Mouse (Mus musculus) urinary bladder, postnatal 10 days (tissue): ENCODE measurements around the gene Hmga2.
"Not testable (repeated sequence)": the region's sequence is repeated elsewhere in the genome, so short reads cannot be mapped to it uniquely, and the experiment has no call there.

ENCODE experiments used
- DNase-seq: peaks from one replicate; pipeline ENCODE4 v3.0.0; 2022; ENCODE audit warnings: low spot score

Gene Hmga2

DNA sequence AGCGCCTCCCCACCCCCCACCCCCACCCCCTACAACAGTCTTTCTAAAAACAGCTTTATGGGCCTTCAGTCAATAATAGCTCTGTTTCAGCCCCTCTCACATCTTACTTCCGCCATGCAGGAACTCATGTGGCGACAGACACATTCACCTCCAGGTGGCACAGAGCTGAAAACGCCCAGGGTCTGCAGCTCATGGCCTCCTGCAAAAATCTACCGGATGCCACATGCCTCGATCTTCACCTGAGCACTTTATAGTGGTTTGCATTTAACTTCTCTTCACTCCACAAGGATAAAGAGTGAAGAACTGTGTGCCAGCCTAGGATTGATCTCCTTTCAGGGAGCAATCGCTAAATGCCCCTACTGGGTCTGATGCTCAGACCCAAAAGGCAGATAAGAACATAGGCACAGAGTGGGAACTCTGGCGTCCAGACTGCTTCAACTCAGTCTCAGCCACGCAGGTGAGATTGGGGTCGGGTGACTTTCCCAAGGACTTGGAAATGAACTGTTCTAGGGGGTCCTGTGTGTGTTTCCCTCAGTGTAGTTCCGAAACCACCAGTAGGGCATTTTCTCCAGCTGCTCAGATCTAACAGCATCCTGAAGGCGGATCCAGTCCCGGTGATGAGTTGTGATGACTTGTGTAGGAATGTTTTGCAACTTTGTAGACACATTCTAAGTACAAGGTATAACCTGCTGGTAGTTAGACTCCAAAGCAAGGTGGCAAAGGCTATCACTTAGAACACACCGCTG is 84.1 kb downstream of the Hmga2 start:
- no peak for DNase-seq

DNA sequence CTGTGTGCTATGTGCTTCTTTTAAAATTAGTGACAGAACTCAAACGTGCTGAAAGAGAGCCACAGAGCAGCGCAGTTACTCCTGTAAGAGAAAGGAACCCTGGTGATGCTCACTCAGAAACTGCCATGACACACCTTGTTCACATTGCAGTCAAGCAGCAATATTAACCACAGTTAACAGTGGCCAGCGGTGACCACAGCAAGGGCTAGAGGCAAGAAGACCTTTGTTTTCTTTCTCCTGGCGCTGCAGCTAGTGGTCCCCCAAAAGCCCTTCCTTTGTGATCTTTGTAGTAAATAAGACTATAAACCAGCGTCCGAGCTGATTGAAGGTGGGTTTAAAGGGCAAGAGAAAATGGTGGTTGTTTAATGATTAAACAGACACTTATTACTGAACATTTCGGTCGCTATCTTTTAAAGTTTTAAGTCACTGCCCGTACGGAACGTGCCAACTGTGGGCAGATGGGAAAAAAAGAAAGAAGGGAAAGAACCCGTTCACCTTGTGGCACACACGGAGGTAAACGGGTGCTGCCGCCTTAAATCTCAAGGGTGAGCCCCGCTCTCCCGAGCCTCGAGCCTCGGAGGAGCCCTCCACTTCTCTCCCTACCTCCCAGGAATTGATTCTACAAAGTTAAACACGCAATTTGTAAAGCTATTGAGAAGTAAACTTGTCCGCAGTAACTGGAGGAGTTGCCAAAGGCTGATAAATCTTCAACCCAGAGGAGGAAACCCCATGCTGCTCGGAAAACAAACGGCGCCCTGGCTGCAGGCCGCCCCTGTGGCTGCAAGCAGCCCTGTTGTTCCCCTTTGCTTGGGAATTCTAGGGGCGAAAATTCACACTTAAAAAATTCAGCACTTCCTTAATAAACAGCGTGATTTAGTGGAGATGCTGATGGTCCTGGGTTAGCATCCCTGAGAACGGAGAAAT is 85.1 kb downstream of the Hmga2 start:
- DNase-seq: no peak

DNA sequence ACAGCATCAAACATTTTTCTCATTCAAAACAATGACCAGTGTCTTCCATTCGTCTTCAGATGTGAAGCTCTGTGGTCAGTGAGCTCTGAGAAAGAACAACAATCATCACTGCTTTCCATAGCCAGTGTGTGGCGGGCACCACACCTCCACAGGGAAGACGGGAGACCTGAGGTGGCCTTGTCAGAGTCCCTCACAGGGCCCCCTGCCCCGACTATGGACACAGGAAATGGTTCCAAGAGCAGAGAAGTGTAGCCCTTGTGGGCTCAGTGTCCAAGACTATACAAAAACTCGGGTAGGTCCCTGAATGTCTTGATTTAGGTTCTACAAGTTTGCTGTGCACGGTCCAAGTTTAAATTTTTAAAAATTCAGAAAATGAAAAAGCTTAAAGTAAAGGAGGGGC is 86.6 kb downstream of the Hmga2 start:
- no peak for DNase-seq

DNA sequence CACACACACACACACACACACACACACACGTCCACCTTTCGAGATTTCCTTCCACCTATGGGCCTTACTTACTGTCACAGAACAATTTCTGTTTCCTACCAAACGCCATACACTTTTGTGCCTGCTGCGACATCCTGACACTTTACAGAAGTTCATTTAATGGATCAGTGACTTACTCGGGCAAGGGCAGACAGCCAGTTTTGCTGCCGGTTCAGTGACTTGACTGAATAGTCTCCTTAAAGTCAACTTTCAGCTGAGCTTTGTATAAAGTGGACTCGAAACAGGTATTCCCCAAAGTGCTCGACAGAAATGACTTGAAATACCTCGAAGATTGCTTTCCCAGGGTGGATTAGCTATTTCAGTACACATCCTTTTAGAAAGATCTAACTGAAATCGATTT is 87.3 kb downstream of the Hmga2 start:
- no peak for DNase-seq

DNA sequence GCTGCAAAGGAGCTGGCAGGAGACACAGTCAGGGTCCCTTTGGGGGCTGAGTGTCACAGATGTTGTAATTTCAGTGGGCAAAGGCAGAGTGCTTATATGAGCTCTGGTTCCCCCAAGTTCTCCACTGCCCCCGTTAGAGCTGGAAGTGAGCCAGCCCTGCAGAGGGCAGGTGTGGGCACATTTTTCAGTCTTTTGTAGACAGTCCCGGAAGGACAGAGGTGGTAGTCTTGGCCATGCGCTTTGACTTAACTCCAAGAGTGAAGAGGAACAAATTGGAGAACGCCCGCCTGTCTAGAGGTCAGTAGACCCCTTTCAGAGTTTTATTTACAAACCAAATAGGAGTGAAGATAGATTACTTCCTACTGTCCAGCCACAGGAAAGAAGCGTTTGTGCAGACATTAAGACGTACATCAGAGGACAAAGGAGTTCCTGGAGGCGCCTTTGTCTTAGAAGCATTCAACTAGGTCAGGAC is 87.8 kb downstream of the Hmga2 start:
- DNase-seq: no peak

DNA sequence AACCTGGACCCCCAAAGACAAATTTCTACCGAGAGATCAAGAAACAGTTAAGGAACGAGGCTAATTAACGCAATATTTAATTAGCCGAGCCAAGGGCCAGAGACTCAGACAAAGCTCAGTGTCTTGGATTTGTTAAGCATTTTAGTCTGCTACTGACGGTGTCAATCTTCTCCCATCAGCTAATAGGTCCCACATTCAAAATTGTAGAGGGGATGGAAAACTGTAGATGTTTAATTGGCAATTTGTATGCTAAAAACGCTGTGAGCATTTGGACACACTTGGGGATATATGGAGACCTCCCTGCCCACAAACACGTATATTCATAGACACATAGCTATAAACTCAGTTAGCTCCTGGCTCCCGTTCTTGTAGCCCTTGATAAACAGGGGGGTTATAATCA is 89.2 kb downstream of the Hmga2 start:
- no peak for DNase-seq

DNA sequence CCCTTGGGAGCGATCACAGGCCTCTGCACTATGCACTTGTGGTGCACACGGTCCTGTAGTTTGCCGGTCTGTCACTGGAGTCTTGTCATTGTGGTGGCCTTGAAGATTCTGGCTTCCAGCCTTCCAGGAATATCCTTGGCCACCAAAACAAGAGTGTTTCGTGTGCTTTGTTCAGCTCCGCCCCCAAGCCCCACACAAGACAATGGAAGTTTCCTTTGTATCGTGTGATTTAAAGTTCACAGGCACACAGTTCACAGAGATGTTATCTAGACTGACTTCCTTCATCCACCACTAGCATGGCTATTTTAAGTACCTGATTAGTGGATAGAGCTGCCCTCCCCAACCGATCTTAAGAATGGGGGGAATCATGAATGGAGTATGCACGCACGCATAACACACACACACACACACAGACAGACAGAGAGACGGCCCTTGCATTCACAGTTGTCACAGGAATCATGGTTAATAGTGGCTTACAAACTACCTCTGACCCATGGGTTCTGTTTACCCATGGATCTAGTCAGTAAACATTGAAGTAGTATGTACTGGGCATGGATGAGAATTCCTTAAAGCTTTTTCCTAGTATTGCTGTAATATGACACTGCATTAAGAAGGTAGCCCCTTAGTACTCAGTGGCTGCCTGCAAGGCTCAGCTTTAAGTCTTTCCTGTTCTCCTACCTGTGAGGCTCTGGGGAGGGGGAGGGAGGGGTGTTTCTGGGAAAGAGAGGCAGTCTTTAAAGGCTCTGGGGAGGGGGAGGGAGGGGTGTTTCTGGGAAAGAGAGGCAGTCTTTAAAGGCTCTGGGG is 91.3 kb downstream of the Hmga2 start:
- no peak for DNase-seq

DNA sequence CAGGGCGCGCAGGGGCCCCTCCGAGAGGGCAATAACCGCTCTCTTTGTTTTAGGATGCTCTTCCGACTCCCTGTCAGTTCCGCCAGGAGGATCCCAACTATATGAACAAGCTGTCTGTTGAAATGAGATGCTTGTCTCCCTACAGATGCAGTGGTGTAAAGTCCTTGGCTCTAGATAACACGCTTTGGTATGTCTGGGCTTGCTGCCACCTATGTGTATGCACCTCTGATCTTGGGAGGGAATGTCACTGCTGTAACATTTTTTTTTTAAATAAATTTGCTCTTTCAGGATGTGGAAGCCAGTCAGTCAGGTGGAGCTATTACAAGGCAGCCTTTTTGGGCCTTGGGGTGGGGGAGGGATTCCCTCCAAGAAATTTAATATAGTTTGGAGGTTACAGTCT is 92.2 kb downstream of the Hmga2 start:
- DNase-seq: no peak

DNA sequence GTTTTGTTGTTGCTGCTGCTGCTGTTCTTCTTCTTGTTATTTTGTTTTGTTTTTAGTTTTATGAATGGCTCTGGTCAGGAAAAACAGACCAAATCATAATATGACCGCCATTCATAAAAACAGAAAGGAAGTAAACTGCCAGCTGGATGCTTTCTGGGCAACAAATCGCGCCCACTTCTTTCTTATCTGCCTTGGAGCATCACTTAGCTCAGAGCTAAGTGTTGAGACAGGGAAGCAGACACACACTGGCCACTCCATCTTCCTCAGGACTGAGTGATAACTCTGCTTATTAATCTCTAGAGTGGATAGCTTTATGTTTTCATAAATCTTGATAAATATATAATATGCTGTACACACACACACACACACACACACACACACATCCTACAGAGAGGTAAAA is 98.5 kb downstream of the Hmga2 start:
- DNase-seq: no peak

DNA sequence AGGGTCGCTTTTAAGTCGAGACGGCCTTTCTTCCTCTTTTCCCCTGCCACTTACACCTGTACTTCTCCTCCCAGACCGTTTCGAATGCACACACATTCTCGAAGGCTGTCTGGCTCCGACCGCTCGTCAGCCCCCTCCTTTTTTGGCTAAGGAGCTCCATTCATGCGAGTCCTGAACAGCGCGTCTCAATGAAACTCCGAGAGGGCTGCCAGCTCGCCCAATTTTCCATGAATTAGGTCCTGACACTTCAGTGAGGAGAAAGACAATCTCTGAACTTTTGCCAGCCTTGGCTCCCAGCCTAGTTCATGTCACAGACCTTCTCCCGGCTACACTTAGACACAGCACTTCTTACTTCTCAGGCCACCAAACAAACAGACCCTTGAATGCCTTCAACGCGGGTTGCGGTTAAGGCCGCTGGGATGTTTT is 98.9 kb downstream of the Hmga2 start:
- DNase-seq: no peak

DNA sequence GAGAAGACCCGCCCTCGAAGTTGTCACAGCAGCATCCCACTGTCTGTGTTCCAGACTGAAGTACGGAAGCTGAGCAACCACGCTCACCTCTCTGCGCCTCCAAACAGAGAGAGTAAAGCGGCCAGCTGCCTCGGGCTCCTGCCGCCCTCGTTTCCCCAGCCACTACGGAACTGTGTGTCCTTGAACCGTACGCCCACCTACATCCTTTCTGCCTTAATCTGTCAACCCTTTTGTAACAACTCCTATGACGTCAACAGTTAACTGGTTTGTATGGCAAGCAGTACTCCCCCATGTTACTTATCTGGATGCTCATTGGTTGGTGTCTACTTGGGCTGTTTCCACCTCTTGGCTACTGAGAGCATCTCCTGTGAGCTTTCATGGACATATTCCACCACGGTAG is 100.8 kb downstream of the Hmga2 start:
- no peak for DNase-seq

DNA sequence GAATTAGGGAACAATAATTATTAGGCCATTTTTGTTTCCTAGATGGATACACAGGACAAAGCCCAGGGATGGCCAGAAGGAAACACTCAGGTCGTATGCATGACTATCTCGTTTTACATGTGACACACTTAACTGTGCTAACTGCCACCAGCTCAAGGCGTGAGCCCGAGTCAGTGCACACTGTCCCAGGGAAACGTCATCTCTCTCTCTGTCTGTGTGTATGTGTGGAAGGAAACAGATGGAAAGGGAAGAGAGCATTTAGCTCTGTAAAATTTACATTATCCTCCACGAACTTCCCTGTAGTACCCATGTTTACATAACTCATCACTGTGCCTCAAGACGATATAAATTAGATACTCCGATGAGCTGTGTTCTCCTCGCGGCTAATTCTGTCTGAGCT is 105.1 kb downstream of the Hmga2 start:
- no peak for DNase-seq

DNA sequence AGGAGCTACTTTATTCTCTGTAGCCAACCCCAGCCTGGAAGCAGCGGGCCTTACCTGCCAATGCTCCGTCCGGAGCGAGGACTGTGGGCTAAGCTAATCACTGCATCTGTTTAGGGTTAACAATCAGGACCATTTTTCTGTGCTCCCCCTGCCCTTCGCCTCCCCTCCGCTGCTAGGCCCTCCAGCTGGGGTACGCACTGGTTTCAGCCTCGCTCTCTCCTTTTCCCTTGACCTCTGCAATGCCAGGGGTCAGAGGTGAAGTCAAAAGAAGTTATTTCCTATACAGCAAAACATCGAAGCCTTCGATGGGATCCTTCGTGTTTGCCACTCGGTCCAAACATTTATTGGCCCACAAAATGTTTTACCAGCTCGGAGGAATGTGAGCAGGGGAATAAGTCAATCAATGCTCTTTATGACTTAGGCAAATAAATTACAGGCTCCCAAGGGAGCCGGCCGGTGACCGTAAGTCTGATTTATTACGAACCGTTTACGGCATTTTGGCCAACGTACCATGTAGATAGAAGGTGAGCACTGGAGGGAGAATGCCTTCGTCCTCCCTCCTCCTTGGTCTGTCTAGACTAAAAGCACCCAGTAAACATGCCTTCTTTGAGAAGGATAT is 107.0 kb downstream of the Hmga2 start:
- DNase-seq: no peak

DNA sequence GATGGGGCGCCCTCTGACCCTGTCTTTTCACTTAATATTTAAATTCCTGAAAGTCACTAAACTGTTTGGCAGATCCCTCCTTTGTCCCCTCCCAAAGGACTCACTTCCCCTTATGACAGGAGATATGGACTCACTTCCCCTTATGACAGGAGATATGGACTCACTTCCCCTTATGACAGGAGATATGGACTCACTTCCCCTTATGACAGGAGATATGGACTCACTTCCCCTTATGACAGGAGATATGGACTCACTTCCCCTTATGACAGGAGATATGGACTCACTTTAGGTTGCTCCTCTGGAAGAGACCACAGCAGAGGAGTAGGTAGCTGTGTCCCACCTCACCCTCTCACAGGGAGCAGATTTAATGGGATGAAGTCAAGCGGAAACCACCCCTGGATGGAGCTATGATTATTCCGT is 110.1 kb downstream of the Hmga2 start:
- DNase-seq: not testable (repeated sequence)

DNA sequence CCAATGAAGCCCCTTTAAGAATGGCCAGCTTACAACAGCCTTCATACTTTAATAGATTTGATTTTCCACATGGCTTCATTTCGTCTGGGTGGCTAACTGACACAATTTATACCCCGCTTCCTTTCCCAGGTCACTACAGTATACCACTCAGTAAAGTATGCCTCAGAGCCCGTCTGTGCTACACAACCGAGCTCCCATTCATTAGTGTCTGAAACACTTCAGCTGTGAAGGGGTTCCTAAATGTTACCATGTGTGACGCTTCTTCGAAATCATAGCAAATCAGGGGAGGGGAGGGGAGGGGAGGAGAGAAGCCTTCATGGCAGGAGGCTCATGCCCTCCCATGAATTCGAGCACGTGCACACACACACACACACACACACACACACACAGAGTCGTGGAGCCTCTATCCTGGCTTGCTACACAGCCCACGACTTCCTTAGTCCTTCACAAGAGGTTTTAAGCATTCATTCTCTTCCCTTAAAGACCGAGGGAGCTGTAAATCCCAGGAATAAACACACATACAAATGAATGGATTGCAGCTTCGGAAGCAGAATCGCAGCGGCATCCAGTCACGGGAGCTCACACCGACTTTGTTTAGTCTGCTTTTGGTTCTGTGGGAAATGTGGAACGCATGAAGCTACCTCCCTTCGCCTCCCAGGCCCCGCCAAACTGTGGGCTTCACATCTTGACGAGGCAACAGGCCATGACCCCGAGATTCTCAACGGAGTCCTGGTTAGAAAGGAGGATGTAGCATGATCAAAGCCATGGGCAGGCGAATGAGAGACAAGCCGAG is 110.7 kb downstream of the Hmga2 start:
- no peak for DNase-seq

DNA sequence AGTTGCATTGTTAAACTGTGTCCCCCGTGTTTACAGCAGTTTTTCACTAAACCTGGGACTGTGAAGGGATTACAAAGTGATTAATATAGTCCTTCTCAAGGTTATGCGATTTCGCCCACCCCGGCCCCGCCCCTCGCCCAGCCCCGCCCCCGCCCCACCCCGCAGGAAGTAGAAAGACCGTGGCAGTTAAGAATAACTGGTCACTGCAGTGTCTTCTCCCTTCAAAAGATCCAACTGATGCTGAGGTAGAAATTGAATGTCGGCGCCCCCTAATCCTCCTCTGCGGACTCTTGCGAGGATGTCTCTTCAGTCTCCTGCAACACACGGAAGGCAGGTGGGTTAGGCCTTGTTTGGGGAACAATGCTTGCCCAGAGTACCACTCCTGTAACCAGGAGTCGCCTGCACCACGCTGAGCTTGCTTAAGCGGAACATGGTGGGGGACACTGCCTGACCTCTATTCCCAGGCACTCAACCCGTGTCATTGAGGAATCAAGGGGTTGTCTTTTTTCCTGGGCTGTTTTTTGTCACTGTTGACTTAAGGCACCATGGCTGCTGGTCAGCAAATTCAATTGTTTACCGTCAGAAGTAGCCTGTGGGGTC is 112.2 kb downstream of the Hmga2 start:
- DNase-seq: no peak

DNA sequence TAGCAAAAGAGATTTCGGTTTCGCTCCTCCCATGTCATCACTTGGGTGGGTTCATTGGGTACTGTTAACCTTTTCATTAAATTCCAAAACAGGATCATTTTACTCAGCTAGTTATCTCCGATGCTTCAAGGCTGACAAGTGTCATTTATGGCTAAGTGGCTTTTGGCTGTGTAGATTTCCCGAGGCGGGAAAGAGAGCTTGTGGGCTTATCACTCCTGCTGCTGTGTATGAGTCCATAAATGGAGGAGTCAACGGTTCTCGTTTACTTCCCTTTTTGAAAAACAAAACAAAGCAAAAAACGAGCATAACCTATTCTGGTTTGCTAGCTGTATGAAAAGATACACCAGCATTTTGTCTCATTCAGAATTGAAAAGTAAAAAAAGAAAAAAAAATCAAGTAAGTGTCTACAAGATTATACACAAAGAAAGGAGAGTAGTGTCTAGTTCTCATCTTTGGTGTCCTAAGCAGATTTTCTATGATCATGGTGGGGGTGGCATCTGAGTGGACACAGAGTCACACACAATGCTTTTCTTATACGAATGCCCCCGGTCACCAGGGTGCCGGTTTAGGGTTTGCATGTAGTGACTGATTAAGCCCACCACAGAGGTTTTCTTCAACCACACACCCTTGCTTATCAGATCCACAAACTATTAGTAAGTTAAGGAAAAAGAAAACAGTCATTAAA is 112.8 kb downstream of the Hmga2 start:
- not testable (repeated sequence) for DNase-seq

DNA sequence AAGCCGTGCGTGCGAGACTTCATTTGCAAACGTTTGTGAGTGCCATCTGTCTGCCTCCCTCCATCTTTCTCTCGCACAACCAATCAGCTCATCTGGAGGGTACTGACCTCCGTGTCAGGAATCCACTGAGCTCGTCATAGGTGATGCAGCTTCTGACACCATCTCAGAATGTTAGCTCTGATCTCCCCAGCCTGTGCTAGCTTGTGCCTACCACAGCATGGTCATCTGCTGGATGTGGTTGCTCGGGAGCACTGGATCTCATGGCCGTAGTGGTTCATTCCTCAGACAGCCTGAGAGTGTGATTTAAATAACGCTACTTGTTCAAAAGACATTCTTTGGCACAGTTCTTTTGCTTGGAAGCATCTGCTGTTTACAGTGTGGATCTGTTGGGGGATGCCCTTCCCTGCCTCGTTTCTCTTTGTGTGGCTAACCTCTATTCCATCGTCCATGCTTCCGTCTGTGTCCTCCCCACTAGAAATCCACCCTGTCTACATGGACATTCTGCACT is 121.7 kb downstream of the Hmga2 start:
- DNase-seq: no peak

DNA sequence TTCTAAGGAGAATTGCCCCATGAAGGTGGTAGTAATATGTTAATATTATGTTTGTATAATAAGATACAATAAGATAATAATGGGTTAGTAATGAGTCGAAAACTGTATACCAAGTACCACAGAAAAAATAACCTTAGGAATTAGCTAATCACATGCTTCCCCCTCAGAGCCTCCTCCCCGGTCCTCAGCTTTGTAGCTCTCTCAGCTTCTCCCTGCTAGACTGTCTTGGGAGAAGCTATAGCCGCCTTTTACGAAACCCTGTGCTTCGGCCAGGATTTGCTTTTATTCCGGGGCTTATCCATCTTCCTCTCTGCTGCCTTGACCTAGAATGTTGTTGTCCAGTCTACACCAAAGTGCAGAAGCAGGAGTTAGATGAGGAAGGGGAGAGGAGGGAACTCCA is 130.9 kb downstream of the Hmga2 start:
- no peak for DNase-seq
